Mouse (Mus musculus): ENCODE results near the gene Slc25a25. TPM values are rescaled to one million over a fixed set of nuclear protein-coding genes. Genes with fewer than 3 reads are reported as not detected.
A peak's percentile ranks its signal among the peaks of the same experiment; 100 is the strongest.
"Not testable (repeated sequence)": the region's sequence is repeated elsewhere in the genome, so short reads cannot be mapped to it uniquely, and the experiment has no call there.

The Slc25a25 gene
- total RNA-seq (2014; fragmentation: Nextera tagmentation) (7.1 and 19.9 TPM in 2 replicates), total RNA-seq (2017) (8.1 and 14.6 TPM in 2 replicates)

DNA sequence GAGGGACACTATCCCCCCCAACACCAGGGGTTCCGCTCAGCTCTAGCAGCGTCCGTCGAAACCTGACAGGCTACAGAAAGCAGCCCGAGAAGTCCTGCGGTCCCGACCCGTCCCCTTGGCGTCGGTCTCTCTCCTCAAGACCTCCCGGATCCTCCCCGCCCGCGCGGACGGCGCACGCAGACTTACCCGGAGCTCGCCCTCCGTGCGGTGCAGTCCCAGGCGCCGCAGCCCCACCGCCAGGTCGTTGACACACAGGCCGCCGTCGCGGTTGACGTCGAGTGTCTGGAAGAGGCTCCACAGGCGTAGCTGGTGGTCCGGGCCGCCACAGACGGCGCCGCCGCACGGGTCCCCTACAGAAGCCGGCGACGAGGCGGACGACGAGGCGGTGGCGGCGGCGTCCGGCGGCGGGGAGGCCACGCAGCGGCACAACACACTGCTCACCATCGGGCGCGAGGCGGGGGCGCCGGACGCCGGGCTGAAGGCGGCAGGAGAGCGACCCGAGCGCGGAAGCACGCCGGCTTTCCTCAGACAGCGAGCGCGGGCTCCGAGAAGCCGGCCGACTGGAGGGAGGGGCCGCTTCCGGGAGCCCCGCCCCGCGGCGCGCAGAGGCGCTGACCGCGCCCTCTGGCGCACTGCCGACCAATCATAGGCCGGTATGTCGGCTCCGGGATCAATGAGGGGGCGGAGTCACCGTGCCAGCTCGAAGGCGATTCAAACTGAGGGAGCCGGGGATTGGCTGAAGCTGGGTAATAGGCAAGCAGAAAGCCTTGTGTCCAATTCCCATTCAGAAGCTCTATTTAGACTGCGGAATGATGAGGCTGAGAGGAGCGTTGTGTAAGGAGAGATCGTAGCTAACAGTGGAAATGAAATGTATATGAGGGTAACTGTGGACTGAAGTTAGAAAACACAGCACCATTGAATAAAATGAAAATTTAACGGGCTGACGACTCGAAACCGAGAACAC, at the start of gene Slc25a25:
TSS of gene Slc25a25 (minus strand) at position 565 of the 964 bp plus-strand sequence.
- peak; percentile 73 for ATAC-seq (replicated peaks; ENCODE audit: poor library complexity, severe bottlenecking)

DNA sequence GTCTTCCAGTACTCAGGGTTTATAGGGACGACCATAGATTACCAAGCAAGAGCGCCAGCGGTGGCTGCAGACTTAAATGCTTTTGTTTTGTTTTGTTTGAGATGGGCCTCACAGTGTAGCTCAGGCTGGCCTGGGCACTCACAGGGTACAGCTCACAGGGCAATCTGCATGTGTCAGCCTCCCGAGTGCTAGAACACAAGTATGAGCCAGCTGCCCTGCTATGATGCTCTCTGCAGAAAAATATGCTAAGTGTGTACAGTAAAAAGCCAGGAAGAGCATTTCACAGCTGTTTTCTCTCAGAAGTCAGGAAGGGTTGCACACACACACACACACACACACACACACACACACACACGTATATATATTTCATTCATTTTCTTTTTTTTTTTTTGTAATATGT, 49.2 kb upstream of the Slc25a25 start:
- ATAC-seq (replicated peaks; ENCODE audit: poor library complexity, severe bottlenecking) = no peak

DNA sequence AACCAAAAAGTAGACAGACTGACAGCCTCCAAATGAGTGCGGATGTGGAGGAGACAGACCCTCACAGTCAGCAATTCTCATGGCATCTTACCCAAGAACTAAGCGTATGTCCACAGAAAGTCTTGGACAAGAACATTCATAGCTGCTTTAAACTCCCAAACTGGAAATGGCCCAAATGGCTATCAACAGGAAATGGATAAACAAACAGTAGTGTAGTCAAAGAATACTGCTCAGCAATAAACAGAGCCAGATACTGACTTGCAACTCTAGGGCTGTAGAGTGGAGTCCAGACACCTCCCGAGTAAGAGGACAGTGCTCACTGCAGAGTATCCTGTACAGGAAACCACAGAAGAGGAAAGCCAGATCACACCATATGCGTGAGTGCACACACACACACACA, 48.1 kb upstream of the Slc25a25 start:
- ATAC-seq (replicated peaks; ENCODE audit: poor library complexity, severe bottlenecking) = no peak

DNA sequence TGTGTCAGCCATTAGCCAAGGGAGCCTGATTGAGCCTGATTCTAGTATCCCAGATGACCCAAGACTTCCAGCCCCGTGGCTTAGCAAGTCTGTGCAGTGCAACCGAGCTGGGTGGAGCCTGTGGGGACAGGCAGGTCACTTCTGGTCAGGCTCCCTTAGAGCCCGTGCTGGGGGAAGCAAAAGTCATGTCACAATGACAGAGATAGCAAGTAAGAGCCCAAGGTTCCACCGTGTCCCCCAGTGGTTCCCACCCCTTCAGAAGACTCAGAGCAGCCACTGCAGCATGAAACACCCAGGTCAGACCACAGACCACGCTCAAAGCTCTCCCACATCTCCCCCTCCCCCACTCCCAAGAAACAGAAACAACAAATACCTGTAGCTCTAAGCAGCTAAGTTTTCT, 44.9 kb upstream of the Slc25a25 start:
- peak; percentile 43 for ATAC-seq (replicated peaks; ENCODE audit: poor library complexity, severe bottlenecking)

DNA sequence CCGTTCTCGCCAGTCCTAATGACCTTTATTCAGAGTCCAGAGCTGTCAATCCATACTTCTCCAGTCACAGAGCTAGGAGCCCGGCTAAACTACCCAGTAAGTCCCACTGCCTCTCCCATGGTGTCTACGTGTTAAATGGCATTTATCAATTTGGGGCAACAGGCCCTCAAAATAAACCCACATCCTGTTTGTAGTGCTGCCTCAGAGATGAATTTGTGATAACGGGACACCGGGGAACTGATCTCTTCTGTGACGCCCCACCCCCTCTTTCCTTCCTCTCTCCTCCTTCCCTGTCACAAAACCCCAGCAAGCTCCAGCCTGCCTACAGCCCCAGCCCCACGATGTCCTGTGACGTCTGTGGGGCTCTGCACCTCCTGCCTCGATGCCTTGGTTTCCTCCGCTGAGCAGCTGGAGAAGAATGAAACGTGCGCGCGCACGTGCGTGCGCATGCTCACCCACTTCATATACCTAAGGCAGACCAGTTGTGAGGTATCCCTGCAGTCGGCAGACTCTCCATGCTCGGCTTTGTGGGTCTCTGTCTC, 44.0 kb upstream of the Slc25a25 start:
- peak; percentile 86 for ATAC-seq (replicated peaks; ENCODE audit: poor library complexity, severe bottlenecking)

DNA sequence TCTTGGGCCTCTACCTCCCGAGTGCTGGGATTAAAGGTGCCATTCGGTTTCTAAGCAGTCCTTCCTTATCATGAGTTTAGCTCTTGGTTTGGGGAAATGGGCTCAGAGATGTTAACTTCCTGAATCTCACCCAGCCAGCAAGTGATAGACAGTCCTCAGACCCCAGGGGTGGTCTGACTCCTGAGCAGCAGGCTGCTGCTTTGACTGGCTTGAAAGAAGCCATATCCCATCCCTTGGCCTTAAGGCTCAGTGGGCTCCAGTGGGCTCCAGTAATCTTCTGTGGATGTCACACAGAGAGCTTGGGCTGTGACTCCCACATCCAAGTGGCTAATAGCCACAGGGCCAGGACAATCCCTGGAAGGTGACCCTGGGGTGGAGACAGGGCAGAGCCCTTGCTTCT, 43.3 kb upstream of the Slc25a25 start:
- peak; percentile 39; the same call in 1 of the 2 replicates for ATAC-seq (replicated peaks; ENCODE audit: poor library complexity, severe bottlenecking)

DNA sequence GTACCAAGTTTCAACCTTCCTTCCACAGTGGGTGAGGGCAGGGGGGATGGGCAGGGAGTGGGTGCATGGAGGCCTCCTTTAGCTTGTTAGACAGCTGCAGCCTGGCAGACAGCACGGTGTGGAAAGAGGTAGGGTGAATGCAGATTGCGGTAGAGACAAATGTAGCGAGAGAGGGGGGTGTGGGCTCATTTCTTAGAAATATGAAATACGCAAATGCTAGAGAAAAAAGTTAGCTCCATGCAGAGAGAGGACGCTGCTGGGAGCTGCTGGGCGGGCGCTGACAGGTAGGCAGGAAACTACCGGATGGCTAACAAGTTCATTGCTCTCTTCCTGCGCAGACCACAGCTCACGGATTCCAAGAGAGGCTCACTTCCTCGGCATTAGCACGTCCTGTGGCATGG, 42.1 kb upstream of the Slc25a25 start:
- 0 out of 2 replicates have a peak, but pooled peaks have one; percentile 9 for ATAC-seq (replicated peaks; ENCODE audit: poor library complexity, severe bottlenecking)

DNA sequence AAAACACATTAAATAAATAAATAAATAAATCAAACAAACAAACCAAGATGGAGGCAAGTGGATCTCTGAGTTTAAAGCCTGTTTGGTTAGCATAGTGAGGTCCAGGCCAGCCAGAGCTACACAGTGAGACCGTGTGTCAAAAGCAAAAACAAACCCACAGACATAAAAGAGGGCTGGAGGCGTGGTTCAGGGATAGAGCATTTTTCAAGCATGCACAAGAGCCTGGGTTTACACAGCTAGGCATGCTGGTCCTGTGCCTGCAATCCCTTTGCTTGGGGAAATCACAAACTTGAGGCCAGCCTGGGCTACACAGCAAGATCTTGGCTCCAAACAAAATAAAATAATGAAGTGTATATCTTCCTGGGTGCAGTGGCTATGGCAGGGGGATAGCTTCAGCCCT, 41.4 kb upstream of the Slc25a25 start:
- no peak for ATAC-seq (replicated peaks; ENCODE audit: poor library complexity, severe bottlenecking)

DNA sequence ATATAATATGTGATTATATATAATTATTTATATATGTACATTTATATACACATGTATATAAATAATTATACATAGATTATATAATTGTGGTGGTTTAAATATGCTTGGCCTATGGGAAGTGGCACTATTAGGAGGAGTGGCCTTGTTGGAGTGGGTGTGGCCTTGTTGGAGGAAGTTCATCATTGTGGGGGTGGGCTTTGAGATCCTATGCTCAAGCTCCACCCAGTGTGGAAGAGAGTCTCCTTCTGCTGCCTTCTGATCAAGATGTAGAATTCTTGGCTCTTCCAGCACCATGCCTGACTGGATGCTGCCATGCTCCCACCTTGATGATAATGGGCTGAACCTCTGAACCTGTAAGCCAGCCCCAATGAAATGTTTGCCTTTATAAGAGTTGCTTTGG, 39.5 kb upstream of the Slc25a25 start:
- not testable (repeated sequence) for ATAC-seq (replicated peaks; ENCODE audit: poor library complexity, severe bottlenecking)

DNA sequence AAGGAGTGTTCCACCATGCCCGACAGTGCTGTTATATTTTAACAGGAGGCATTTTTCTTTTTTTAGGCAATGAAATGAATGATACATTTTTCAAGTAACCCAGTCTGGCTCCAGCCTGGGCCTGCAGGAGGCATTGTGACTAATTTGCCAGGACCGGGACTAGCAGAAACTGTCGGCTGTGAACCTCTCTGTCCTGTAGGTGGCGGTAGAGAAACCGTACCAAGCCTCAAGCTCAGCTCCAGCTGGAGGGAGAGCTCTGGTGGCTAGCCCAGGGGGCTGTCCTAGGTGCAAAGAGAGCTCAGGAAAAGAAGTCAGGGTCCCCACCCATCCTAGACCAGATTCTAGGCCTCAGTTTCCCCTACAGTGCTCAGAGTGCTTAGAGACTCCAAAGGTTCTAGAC, 37.4 kb upstream of the Slc25a25 start:
- ATAC-seq (replicated peaks; ENCODE audit: poor library complexity, severe bottlenecking) = peak; percentile 72

DNA sequence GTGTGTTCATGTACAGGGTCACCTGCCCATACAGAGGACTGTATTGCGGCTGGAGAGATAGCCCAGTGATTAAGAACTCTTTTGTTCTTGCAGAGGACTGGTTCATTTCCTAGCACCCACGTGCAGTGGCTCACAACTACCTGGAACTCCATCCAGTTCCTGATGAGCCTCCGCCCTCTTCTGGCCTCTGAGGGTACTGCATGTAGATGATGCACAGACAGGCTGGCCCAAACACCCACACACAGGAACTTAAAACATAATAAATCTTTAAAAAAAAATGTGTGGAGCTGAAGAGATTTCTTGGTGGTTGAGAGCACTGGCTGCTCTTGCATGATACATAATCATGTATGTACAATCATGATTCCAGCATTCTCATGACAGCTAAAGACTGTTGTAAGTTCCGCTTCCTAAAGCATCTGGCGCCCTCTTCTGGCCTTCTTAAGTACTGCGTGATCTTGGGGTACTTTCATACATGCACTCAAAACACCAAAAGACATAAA, 35.9 kb upstream of the Slc25a25 start:
- ATAC-seq (replicated peaks; ENCODE audit: poor library complexity, severe bottlenecking) = peak; percentile 87

DNA sequence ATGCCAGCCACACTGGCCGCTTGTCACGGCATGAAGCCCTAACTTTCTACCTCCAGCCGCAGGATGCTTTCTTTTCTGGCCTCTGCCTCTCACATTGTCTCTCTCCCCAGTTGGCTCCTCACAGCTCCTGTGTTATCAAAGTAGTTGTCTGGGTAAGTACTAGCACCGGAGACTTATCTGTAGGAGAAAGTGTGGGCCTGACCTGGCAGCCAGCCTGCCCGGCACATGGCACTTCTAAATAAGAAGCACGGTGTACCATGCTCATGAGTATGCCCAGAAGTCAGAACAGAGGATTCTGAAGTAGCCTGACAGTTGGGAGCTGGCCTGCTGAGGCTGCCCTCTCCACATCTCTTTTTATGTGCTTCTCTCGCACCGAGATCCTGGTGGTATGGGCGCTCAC, 34.9 kb upstream of the Slc25a25 start:
- ATAC-seq (replicated peaks; ENCODE audit: poor library complexity, severe bottlenecking) = no peak

DNA sequence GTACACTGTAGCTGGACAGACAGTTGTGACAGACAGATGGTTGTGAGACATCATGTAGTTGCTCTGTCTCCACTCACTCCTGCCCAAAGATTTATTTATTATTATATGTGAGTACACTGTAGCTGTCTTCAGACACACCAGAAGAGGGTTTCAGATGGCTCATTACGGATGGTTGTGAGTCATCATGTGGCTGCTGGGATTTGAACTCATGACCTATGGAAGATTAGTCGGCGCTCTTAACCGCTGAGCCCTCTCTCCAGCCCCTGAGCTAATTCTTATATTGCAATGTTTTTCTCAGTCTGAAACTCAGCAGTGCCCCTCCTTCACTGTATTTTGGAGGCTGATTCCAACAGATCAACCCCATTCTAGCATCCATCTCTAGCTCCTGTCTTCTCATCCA, 34.5 kb upstream of the Slc25a25 start:
- no peak for ATAC-seq (replicated peaks; ENCODE audit: poor library complexity, severe bottlenecking)

DNA sequence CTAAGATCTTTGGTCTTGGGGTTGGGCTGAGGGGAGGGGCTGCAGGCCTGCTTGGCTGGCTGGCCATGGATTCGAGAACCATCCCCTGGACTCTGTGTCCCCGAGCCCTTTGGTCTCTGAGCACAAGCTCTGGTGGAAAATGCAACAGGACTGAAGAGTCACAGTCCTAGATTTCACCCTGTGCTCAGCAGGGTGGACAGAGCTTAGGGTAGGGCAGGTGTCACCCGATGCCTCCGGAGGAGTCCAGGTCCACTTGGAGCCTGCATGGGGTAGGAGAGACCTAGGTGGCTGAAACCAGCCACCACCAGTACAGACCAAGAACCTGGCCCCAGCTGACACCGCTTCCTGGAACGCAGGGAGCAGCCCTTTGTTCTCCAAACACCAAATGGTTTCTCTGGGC, 33.7 kb upstream of the Slc25a25 start:
- ATAC-seq (replicated peaks; ENCODE audit: poor library complexity, severe bottlenecking) = no peak

DNA sequence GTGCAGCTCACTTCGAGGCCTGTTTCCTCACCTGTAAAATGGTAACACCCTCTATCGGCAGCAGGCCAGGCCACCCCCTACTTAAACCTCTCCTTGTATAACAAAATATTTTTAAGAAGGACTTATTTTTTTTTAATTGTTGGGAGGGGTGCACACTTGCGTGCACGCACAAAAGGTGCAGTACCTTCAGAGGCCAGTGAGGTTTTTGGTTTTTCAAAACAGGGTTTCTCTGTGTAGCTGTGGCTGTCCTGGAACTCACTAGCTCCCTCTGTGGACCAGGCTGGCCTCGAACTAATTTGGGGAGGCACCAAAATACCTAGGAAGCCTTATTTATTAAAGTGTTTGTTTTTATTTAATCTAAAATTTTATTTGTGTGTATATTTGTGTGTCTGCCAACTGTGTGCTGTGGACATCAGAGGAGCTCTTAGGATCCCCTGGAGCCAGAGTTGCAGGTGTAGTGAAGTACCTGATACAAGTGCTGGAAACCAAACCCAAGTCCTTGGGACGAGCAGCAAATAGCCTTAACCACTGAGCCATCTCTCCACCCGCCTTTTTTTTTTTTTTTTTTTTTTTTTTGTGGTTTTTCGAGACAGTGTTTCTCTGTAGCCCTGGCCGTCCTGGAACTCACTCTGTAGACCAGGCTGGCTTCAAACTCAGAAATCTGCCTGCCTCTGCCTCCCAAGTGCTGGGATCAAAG, 32.1 kb upstream of the Slc25a25 start:
- no peak for ATAC-seq (replicated peaks; ENCODE audit: poor library complexity, severe bottlenecking)

DNA sequence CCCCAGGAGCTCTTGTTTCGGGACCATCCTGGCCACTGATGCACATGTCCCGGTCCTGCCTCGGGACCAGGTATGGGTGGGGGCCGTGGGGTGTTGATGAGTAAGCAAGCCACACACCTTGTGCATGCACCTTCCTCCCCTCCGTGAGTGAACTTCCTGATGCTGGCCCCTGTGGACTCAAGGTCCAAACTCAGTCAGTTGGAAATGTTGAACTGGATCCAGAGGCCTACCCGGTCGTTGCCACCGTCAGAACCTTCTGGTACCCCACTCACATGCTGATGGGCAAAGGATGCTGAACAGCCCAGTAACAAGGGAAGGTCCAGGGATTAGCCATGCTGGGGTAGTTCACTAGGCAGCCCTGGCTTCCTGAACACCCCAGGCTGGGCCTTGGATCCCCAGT, 31.1 kb upstream of the Slc25a25 start:
- no peak for ATAC-seq (replicated peaks; ENCODE audit: poor library complexity, severe bottlenecking)

DNA sequence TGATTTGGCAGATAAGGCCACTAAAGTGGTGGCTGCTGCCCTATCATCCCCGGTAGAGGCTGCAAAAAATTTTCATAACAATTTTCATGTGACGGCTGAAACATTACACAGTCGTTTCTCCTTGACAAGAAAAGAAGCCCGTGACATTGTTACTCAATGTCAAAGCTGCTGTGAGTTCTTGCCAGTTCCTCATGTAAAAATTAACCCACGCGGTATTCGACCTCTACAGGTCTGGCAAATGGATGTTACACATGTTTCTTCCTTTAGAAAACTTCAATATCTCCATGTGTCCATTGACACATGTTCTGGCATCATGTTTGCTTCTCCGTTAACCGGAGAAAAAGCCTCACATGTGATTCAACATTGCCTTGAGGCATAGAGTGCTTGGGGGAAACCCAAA, 24.1 kb upstream of the Slc25a25 start:
- ATAC-seq (replicated peaks; ENCODE audit: poor library complexity, severe bottlenecking) = not testable (repeated sequence)

DNA sequence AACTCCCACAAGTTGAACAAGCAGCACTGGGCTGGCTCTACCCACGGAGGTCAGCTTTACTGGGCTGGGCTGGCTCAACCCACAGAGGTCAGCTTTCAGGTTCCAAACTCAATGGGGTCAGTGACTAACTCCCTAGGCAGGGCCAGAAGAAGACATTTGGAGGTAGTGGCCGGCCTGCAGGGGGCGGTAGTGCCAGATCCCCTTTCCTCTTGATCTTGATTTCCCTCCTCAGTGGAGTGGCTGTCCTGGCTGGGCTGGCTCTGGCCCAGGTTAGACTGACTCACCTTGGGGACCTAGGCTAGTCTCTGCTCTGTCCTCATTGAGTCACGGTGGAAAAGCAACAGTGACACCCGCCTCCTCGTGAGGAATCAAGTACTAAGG, 20.4 kb upstream of the Slc25a25 start:
- no peak for ATAC-seq (replicated peaks; ENCODE audit: poor library complexity, severe bottlenecking)

DNA sequence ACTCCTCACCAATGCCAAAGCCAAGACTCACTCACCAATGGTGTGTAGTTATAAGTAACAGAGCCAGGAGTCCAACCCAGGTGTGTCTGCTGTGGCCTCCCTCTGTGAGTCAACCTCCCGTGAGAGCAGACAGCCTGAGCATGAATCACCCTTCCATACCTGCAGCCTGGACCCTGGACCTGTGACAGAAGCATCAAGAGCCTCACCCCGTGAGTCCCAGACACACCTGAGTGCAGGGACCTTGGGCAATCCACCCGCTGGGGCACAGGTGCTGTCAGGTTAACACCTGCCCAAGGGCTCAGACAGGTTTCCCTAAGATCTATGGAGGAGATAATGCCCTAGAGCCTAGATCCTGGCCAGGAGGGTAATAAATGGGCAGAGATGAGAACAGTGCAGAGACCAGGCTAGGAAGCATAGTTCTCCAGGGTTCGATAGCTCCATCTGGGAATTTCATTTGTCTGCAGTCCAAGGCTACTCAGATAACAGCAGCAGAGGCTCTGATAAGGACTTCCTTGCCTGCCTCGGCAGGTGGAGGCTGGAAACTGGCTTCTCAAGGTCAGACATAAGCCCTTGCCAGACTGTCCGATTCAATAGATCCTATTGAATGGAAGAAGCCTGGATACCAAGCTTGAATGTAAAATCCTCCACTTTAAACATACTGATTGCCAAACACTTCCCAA, 19.9 kb upstream of the Slc25a25 start:
- ATAC-seq (replicated peaks; ENCODE audit: poor library complexity, severe bottlenecking) = no peak

DNA sequence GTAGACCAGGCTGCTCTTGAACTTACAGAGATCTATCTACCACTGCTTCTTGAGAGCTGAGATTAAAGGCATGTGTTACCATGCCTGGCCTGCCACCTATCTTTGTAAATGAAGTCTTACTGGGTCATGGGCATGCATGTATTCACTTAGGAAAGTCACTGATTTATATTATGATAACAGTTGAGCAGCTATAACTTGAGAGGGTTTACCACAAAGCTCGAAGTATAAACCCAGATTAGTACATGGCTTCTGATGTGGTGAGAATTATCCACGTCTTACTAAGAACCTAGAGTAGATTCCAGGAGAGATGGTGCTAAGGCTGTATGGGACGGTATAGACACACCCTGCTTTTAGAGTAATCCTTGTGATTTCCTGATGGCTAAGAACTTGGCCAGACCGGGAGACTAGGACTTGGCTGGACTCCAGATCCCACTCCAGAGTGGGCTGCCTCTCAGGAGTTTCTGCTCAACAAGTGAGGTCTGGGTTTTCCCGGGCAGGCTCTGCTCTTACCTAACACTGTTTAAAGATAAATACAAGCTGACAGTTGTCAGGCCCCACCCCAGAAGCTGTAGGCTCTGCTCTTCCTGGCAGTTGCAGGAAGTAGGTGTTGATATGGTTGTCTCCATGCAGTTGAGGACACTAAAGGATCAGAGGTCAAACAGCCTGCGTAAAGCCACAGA, 13.1 kb upstream of the Slc25a25 start:
- ATAC-seq (replicated peaks; ENCODE audit: poor library complexity, severe bottlenecking) = no peak

Measured in granulocyte monocyte progenitor cell, adult 5-6 weeks (primary cell).